27 mouse cellular contexts compared by ENCODE assay signal in the genomic region with DNA sequence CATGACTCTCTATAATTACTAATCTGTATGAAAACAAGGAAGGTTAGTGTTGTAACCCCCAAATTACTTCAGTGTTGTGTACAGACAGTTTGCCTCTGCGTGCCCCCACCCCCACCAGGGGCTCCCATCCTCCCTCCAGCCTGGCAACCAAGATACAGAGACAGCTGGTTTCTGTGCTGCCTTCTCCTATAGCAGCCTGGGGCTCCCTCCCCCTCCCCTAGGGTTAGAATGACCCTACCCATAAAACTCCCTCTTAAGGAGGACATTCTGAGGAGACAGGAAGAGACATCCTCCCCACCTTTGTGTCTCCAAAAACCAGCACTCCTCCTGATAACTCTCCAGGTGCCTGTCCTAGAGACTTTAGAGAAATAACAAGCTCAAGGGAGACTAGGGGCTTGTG. TPM values are rescaled to one million over a fixed set of nuclear protein-coding genes. Genes with fewer than 3 reads are reported as not detected.
"Had no signal": no experiment of that assay in that cellular context is flagged by ENCODE, and none has a peak within 500 bp of the region (broad histone marks: within the 10 kb centered on the region; RNA-seq: fewer than 3 reads in every experiment).

No protein-coding gene starts in this region.

- H3K4me3 ChIP-seq: left cerebral cortex, adult 2 months; limb, embryonic 13.5 days; liver, embryonic 12.5 days; liver, embryonic 15.5 days; lung, embryonic 15.5 days; megakaryocyte, embryonic 14.5 days; midbrain, embryonic 10.5 days; midbrain, embryonic 13.5 days; myocyte; neural tube, embryonic 13.5 days; stomach, embryonic 15.5 days had no signal

- H3K4me1 ChIP-seq: lung, embryonic 15.5 days; megakaryocyte, embryonic 14.5 days; midbrain, embryonic 10.5 days; midbrain, embryonic 13.5 days; neural tube, embryonic 13.5 days; stomach, embryonic 15.5 days had no signal

- DNase-seq: kidney, adult 11 months; kidney, adult 9 months; kidney, postnatal 36 days; layer of hippocampus, postnatal 36 days; liver; lung, adult 18-20 months; lung, postnatal 10 days; lung, postnatal 36 days; retina, postnatal 1 day; right cerebral cortex, postnatal 25 days; spleen, adult 18-20 months; thymus, adult 18-20 months; thymus, postnatal 36 days had no signal

- H3K9ac ChIP-seq: limb, embryonic 13.5 days; liver, embryonic 12.5 days; liver, embryonic 15.5 days; lung, embryonic 15.5 days; midbrain, embryonic 13.5 days; neural tube, embryonic 13.5 days; stomach, embryonic 15.5 days had no signal

- H3K4me2 ChIP-seq: limb, embryonic 13.5 days; liver, embryonic 12.5 days; liver, embryonic 15.5 days; lung, embryonic 15.5 days; midbrain, embryonic 13.5 days; neural tube, embryonic 13.5 days; stomach, embryonic 15.5 days had no signal

- H3K36me3 ChIP-seq: limb, embryonic 13.5 days; liver, embryonic 12.5 days; liver, embryonic 15.5 days; lung, embryonic 15.5 days; midbrain, embryonic 10.5 days; midbrain, embryonic 13.5 days; neural tube, embryonic 13.5 days; stomach, embryonic 15.5 days had no signal

- ATAC-seq: liver, embryonic 12.5 days; midbrain, embryonic 13.5 days; midbrain, embryonic 16.5 days had no signal

- H3K27ac ChIP-seq: left cerebral cortex, adult 2 months; limb, embryonic 13.5 days; liver, embryonic 12.5 days; liver, embryonic 15.5 days; lung, embryonic 15.5 days; midbrain, embryonic 10.5 days; midbrain, embryonic 13.5 days; neural tube, embryonic 13.5 days; stomach, embryonic 15.5 days had no signal

- H3K27me3 ChIP-seq: limb, embryonic 13.5 days; liver, embryonic 12.5 days; liver, embryonic 15.5 days; lung, embryonic 15.5 days; megakaryocyte, embryonic 14.5 days; midbrain, embryonic 13.5 days; neural tube, embryonic 13.5 days; stomach, embryonic 15.5 days had no signal

- H3K9me3 ChIP-seq: limb, embryonic 13.5 days; liver, embryonic 12.5 days; liver, embryonic 15.5 days; lung, embryonic 15.5 days; megakaryocyte, embryonic 14.5 days; midbrain, embryonic 10.5 days; midbrain, embryonic 13.5 days; neural tube, embryonic 13.5 days; stomach, embryonic 15.5 days had no signal

RNA-seq across cellular contexts. Expression of a gene that starts 52.8 kb away (rescaled TPM):
- total RNA-seq: monocyte, adult 5-6 weeks; neutrophil, adult 5-6 weeks had no signal
